Mouse (Mus musculus) lung, adult 2 months (tissue): ENCODE results near the gene Cenpn. TPM values are rescaled to one million over a fixed set of nuclear protein-coding genes. Genes with fewer than 3 reads are reported as not detected.

Experiments used
- DNase-seq: peaks from one replicate; pipeline ENCODE4 v3.0.0; 2022
- H3K4me1 ChIP-seq: fragments of 200-500 bp; 2 replicates; pipeline ENCODE4 v1.6.1; 2011; ENCODE audit warnings: low read length; ENCODE audit not compliant: control insufficient read depth, insufficient read depth
- H3K4me3 ChIP-seq: fragments of 200-500 bp; replicated peaks from 2 replicates; pipeline ENCODE3; 2011; ENCODE audit warnings: low read depth, mild to moderate bottlenecking, control low read depth, low read length; ENCODE audit errors: extremely low read depth
- CTCF ChIP-seq: fragments of 200-500 bp; IDR thresholded peaks from 2 replicates; pipeline ENCODE4 v1.5.1; 2011; ENCODE audit warnings: mild to moderate bottlenecking, low read length, control low read depth; ENCODE audit not compliant: insufficient read depth
- POLR2A ChIP-seq: fragments of 200-500 bp; IDR thresholded peaks from 2 replicates; pipeline ENCODE4 v1.6.1; 2011; ENCODE audit warnings: low read depth, mild to moderate bottlenecking, control low read depth, low read length, borderline replicate concordance; ENCODE audit errors: extremely low read depth
- WGBS: fragments of 180-500 bp; shearing (Covaris S2); methylation state at CpG from one replicate; pipeline ENCODE4 v1.1.7; 2018; 5-methylcytosine and 5-hydroxymethylcytosine counted together
- polyA plus RNA-seq: library from polyadenylated mRNA; depleted of rRNA; stranded (reverse); fragments of >200 nt; gene quantifications from 2 replicates; pipeline ENCODE4 v1.2.3, GENCODE M21; 2012

Cenpn gene
- polyA plus RNA-seq, 1 experiment = 1.2 TPM

GRCm38 (mm10) chr8:116892636-116893035 is 28.9 kb upstream of the Cenpn start:
- Histone ChIP-seq H3K4me3 (no peak overlapping the region), H3K4me1 (no peaks in the 10 kb centered on the region)
- TF ChIP-seq CTCF (no peak), POLR2A (no peak)
- no peak for DNase-seq
- 43% methylated on average over 9 of the region's 9 CpGs for WGBS

- 47% methylated on average over 11 of the region's 11 CpGs for WGBS
- no peaks in the 10 kb centered on the region for H3K4me1 ChIP-seq
- no peak for DNase-seq
- TF ChIP-seq POLR2A (no peak), CTCF (no peak)
- no peak overlapping the region for H3K4me3 ChIP-seq
These were observed 27.6 kb upstream of the Cenpn start for GRCm38 (mm10) chr8:116893938-116894337.

- TF ChIP-seq CTCF (no peak), POLR2A (no peak)
- DNase-seq = no peak
- Histone ChIP-seq H3K4me1 (no peaks in the 10 kb centered on the region), H3K4me3 (no peak overlapping the region)
- WGBS = 66% methylated on average over 6 of the region's 6 CpGs
These were observed 26.0 kb upstream of the Cenpn start for GRCm38 (mm10) chr8:116895521-116895920.

GRCm38 (mm10) chr8:116904736-116905135 is 16.8 kb upstream of the Cenpn start:
- Histone ChIP-seq H3K4me3 (no peak overlapping the region), H3K4me1 (no peaks in the 10 kb centered on the region)
- WGBS = 90% methylated on average over 4 of the region's 4 CpGs
- DNase-seq = no peak
- TF ChIP-seq POLR2A = no peak
- no peak for TF ChIP-seq CTCF

- no peak for DNase-seq
- Histone ChIP-seq H3K4me3 (no peak overlapping the region), H3K4me1 (no peaks in the 10 kb centered on the region)
- no peak for TF ChIP-seq CTCF
- WGBS = 79% methylated on average over 4 of the region's 4 CpGs
These were observed 16.3 kb upstream of the Cenpn start for GRCm38 (mm10) chr8:116905252-116905651.

DNA sequence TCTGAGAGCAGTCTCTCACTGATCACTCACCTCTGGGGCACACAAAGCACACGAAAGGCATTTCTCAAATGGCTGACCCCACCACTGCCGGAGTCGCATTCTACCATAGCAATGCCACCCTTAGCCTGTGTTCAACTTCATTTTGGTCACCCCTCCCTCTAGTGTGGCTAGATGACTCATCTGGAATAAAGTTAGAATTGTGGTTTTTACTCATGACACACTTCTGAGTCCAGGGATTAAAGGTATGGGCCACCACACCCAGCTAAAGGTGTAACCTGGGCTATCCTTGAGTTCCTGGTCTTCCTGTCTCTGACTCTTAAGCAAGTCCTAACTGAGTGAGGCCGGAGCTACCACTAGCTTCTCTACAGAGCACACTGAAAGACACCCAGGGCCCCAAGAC is 15.7 kb upstream of the Cenpn start:
- TF ChIP-seq POLR2A (no peak), CTCF (no peak)
- 91% methylated on average over 4 of the region's 4 CpGs for WGBS
- Histone ChIP-seq H3K4me1 (no peaks in the 10 kb centered on the region), H3K4me3 (no peak overlapping the region)
- no peak for DNase-seq

GRCm38 (mm10) chr8:116921005-116921336 is 559 bp upstream of the Cenpn start:
- TF ChIP-seq POLR2A (no peak), CTCF (no peak)
- WGBS = under 1% methylated on average over 22 of the region's 22 CpGs

GRCm38 (mm10) chr8:116922060-116922757 is 679 bp downstream of the Cenpn start:
- no peak for DNase-seq
- Histone ChIP-seq H3K4me3 (peak overlapping the region; percentile 96), H3K4me1 (peaks cover 3% of the 10 kb centered on the region)
- TF ChIP-seq POLR2A (no peak), CTCF (no peak)
- 24% methylated on average over 17 of the region's 17 CpGs for WGBS

More at GRCm38 (mm10) chr8:116921005-116921336, 559 bp upstream of the Cenpn start:
- peaks cover 3% of the 10 kb centered on the region for H3K4me1 ChIP-seq
- DNase-seq = no peak
- peak overlapping the region; percentile 96 for H3K4me3 ChIP-seq

- DNase-seq = no peak
- TF ChIP-seq CTCF (no peak), POLR2A (no peak)
- Histone ChIP-seq H3K4me3 (no peak overlapping the region), H3K4me1 (peaks cover 3% of the 10 kb centered on the region)
- WGBS = 82% methylated on average over 8 of the region's 8 CpGs
These were observed 2.0 kb downstream of the Cenpn start for GRCm38 (mm10) chr8:116923526-116923925.

DNA sequence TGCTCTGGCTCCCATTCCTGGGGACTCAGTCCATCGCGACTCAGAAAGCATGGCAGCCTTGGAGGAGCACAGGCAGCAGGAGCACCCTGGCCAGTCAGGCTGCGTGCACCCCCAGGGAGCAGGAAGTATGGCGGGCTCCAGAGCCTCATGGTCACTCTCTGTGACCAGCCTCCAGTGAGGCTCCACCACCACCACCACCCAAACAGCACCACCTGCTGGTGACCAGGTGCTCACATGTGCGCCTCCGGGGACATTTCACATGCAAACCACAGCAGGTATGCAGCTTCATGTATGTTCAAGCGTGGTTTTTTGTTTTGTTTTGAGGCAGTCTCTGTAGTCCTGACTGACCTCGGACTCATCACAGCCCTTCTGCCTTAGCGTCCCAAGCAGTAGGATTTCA is 6.3 kb downstream of the Cenpn start:
- Histone ChIP-seq H3K4me3 (no peak overlapping the region), H3K4me1 (no peaks in the 10 kb centered on the region)
- 79% methylated on average over 9 of the region's 9 CpGs for WGBS
- DNase-seq = peak; percentile 35
- TF ChIP-seq POLR2A (no peak), CTCF (peak; percentile 57)

- H3K4me3 ChIP-seq = no peak overlapping the region
- no peak for TF ChIP-seq POLR2A
- no peak for TF ChIP-seq CTCF
- no peak for DNase-seq
- WGBS = 88% methylated on average over 5 of the region's 5 CpGs
- H3K4me1 ChIP-seq = no peaks in the 10 kb centered on the region
These were observed 7.1 kb downstream of the Cenpn start for GRCm38 (mm10) chr8:116928588-116928987.
